Comparison of ENCODE assay signal across 7 mouse cellular contexts in the genomic region with DNA sequence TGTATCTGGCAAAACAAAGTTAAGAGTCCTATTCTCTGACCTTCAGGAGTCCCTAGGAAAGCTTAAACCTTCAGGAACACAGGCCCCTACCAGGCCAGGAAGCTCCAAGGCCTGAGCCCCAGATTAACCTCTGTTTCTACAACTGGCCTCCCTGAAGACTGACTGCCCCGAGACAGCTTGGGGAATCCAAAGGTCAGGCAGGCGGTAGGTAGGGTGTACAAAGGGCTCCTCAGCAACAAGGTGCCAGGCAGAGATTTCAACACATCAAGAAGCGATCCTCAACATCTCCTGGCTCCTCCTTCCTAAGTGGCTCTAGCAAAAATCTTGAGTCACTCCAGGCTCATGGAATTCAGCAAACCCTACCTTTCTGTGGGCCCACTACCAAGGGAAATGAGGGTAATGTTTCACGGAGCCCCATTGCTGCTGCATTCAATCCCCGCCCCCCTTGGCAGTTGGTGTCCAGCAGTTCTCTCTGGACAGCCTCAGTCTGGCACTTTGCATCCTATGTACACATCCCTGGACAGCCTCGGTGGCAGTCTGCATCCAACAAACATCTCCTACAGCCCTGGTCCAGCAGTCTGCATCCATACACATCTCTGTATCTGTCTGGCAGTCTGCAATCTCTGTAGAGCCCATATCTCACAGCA. TPM values are rescaled to one million over a fixed set of nuclear protein-coding genes. Genes with fewer than 3 reads are reported as not detected.
A peak's percentile ranks its signal among the peaks of the same experiment; 100 is the strongest.
DNase-seq lines count a peak whose midpoint lies in the region; ATAC-seq and TF ChIP-seq lines count a peak whose summit lies in the region.

No protein-coding gene starts in this region.

- WGBS in hindbrain, embryonic 13.5 days: 67% methylated on average over 6 of the region's 6 CpGs
- 52% methylated on average over 6 of the region's 6 CpGs for WGBS in liver, embryonic 12.5 days (ENCODE audit: insufficient replicate concordance)

- no peak for TF ChIP-seq EP300 in CH12.LX (IDR thresholded peaks at IDR 0.05; ENCODE audit: low read length)

- H3K9me3 ChIP-seq in CH12.LX (replicated peaks; ENCODE audit: low read length) (no peaks in the 10 kb centered on the region), G1E (replicated peaks) (no peaks in the 10 kb centered on the region)
- no peaks in the 10 kb centered on the region for H3K9me3 ChIP-seq in hindbrain, embryonic 13.5 days
- H3K9me3 ChIP-seq in liver, embryonic 12.5 days (replicated peaks): no peaks in the 10 kb centered on the region

- in situ Hi-C loops in CH12.LX (cut with MboI; ENCODE audit: low pct_ligation_motif_present, low pct_unique_long_range_greater_than_20kb, low sequenced_read_pairs): no loop called here

- peak overlapping the region; percentile 78 for H3K4me2 ChIP-seq in CH12.LX (ENCODE audit: insufficient read depth, low read depth, poor library complexity, severe bottlenecking)
- peak overlapping the region; percentile 86 for H3K4me2 ChIP-seq in hindbrain, embryonic 13.5 days
- peak overlapping the region; percentile 92 for H3K4me2 ChIP-seq in liver, embryonic 12.5 days

- ATAC-seq in G1E (ENCODE audit: extremely low read depth, insufficient number of reproducible peaks, low FRiP score, poor library complexity, severe bottlenecking): no peak
- ATAC-seq in hindbrain, embryonic 13.5 days (ENCODE audit: low FRiP score): no peak
- 0 out of 2 replicates have a peak, but pooled peaks have one; percentile 7 for ATAC-seq in liver, embryonic 12.5 days

- H3K27me3 ChIP-seq in CH12.LX (replicated peaks): no peaks in the 10 kb centered on the region
- H3K27me3 ChIP-seq in G1E (ENCODE audit: insufficient read depth, low read length): peaks cover 6% of the 10 kb centered on the region; the same call in 1 of the 2 replicates
- no peaks in the 10 kb centered on the region for H3K27me3 ChIP-seq in hindbrain, embryonic 13.5 days
- no peaks in the 10 kb centered on the region for H3K27me3 ChIP-seq in liver, embryonic 12.5 days (replicated peaks)

- TF ChIP-seq POLR2A in CH12.LX (IDR thresholded peaks at IDR 0.05; ENCODE audit: low read depth, low read length): no peak

- H3K79me2 ChIP-seq in CH12.LX (replicated peaks; ENCODE audit: control insufficient read depth, extremely low read depth, insufficient read depth, poor library complexity, severe bottlenecking): peaks cover 10% of the 10 kb centered on the region

- no peak overlapping the region for H3K27ac ChIP-seq in CH12.LX (ENCODE audit: insufficient read depth, low read depth)
- H3K27ac ChIP-seq in hindbrain, embryonic 13.5 days: no peak overlapping the region
- peak overlapping the region; percentile 80 for H3K27ac ChIP-seq in liver, embryonic 12.5 days

- TF ChIP-seq CTCF in CH12.LX (conservative IDR thresholded peaks at IDR 0.05 in 1 of 2, IDR thresholded peaks at IDR 0.05 in 1 of 2; ENCODE audit: low read depth in 2 of 2, low read length in 2 of 2): no peak
- no peak for TF ChIP-seq CTCF in G1E (IDR thresholded peaks at IDR 0.05; ENCODE audit: low read depth, low read length)

- H3K4me3 ChIP-seq in CH12.LX (replicated peaks in 1 of 3; ENCODE audit: low read depth in 2 of 3, low read length in 2 of 3, poor library complexity in 1 of 3): peak overlapping the region; percentile 58 to 91 (median 87)
- peak overlapping the region; percentile 96 for H3K4me3 ChIP-seq in G1E (ENCODE audit: low read depth, low read length)
- H3K4me3 ChIP-seq in hindbrain, embryonic 13.5 days: peak overlapping the region; percentile 77
- peak overlapping the region; percentile 91 for H3K4me3 ChIP-seq in liver, embryonic 12.5 days

- dilution Hi-C loops in CH12.LX (cut with MboI; ENCODE audit: extremely low pct_ligation_motif_present, extremely low pct_unique_long_range_greater_than_20kb, low sequenced_read_pairs): no loop called here

- no peak for TF ChIP-seq RAD21 in CH12.LX (IDR thresholded peaks at IDR 0.05; ENCODE audit: low read depth, low read length)

- H3K9ac ChIP-seq in CH12.LX (ENCODE audit: insufficient read depth, low read depth): peak overlapping the region; percentile 76
- peak overlapping the region; percentile 88 for H3K9ac ChIP-seq in hindbrain, embryonic 13.5 days
- peak overlapping the region; percentile 93 for H3K9ac ChIP-seq in liver, embryonic 12.5 days

- H3K4me1 ChIP-seq in CH12.LX (ENCODE audit: control insufficient read depth in 1 of 2, insufficient read depth in 2 of 2) (peaks cover 0 to 14% of the 10 kb centered on the region in 2 experiments; a peak in 2 of 4 replicates), G1E (ENCODE audit: insufficient read depth, low read depth, low read length) (peaks cover 30% of the 10 kb centered on the region)
- peaks cover 15% of the 10 kb centered on the region for H3K4me1 ChIP-seq in hindbrain, embryonic 13.5 days (replicated peaks)
- peaks cover 20% of the 10 kb centered on the region for H3K4me1 ChIP-seq in liver, embryonic 12.5 days

- H3K36me3 ChIP-seq in CH12.LX (replicated peaks in 1 of 2; ENCODE audit: control insufficient read depth in 1 of 2, insufficient read depth in 1 of 2, low read length in 1 of 2): peaks cover 39 to 40% of the 10 kb centered on the region in 2 experiments
- peaks cover 43% of the 10 kb centered on the region for H3K36me3 ChIP-seq in G1E (replicated peaks)
- H3K36me3 ChIP-seq in hindbrain, embryonic 13.5 days: peaks cover 39% of the 10 kb centered on the region
- peaks cover 41% of the 10 kb centered on the region for H3K36me3 ChIP-seq in liver, embryonic 12.5 days

- DNase-seq in CH12.LX (ENCODE audit: extremely low read depth) (no peak), G1E (ENCODE audit: low spot score) (no peak)
- no peak for DNase-seq in embryo, embryonic 11 days
- no peak for DNase-seq in spleen, adult 12 weeks (ENCODE audit: low spot score)
- DNase-seq in retina, embryonic 14.5 days (ENCODE audit: low spot score): no peak

TF ChIP-seq in CH12.LX, 34 proteins besides CTCF, POLR2A, EP300 and RAD21:
- TF ChIP-seq MAX (IDR thresholded peaks at IDR 0.05; ENCODE audit: low read length): no peak
- no peak for TF ChIP-seq PAX5 (IDR thresholded peaks at IDR 0.05; ENCODE audit: low read length)
- TF ChIP-seq USF2 (conservative IDR thresholded peaks at IDR 0.05; ENCODE audit: low read depth, low read length): no peak
- TF ChIP-seq MYC (IDR thresholded peaks at IDR 0.05; ENCODE audit: low read depth, low read length): no peak
- TF ChIP-seq SIN3A (IDR thresholded peaks at IDR 0.05; ENCODE audit: low read length): no peak
- TF ChIP-seq SMC3 (IDR thresholded peaks at IDR 0.05; ENCODE audit: low read depth, low read length): no peak
- TF ChIP-seq BHLHE40 (IDR thresholded peaks at IDR 0.05; ENCODE audit: low read depth, low read length): no peak
- TF ChIP-seq USF1 (IDR thresholded peaks at IDR 0.05; ENCODE audit: low read depth, low read length): no peak
- TF ChIP-seq CHD1 (IDR thresholded peaks at IDR 0.05; ENCODE audit: low read depth, low read length): no peak
- no peak for TF ChIP-seq E2F4 (IDR thresholded peaks at IDR 0.05; ENCODE audit: insufficient replicate concordance, low read depth, low read length)
- TF ChIP-seq ZC3H11A (IDR thresholded peaks at IDR 0.05; ENCODE audit: low read depth, low read length): no peak
- no peak for TF ChIP-seq JUN (IDR thresholded peaks at IDR 0.05; ENCODE audit: insufficient read depth, low read depth, low read length)
- no peak for TF ChIP-seq NELFE (IDR thresholded peaks at IDR 0.05; ENCODE audit: low read depth, low read length)
- TF ChIP-seq TBP (conservative IDR thresholded peaks at IDR 0.05; ENCODE audit: low read depth, low read length): no peak
TF ChIP-seq in CH12.LX: peak in this region for 0.

RNA-seq across cellular contexts. Expression of a gene that starts 0.9 kb away (rescaled TPM):
- total RNA-seq in CH12.LX (2012; rRNA removed): 45.0 and 47.2 TPM in 2 replicates
- total RNA-seq in CH12.LX (2014; rRNA removed): 35.7 and 39.8 TPM in 2 replicates
- 33.6 and 33.7 TPM in 2 replicates for polyA plus RNA-seq in CH12.LX (2012; ENCODE audit: insufficient read length, low read depth)
- 26.1 and 50.0 TPM in 2 replicates for total RNA-seq in G1E (2014; fragmentation: Nextera tagmentation)
- total RNA-seq in G1E (2017): 41.7 and 42.5 TPM in 2 replicates
- 53.2 and 56.1 TPM in 2 replicates for polyA plus RNA-seq in G1E (2012)
- 78.6 and 80.2 TPM in 2 replicates for polyA plus RNA-seq in hindbrain, embryonic 13.5 days (2015; fragmentation: Nextera tagmentation; extraction: Ambion mirVana)
- polyA plus RNA-seq in liver, embryonic 12.5 days (2016; fragmentation: Nextera tagmentation; extraction: Ambion mirVana): 39.9 and 42.0 TPM in 2 replicates

RNA-seq across cellular contexts. Expression of a gene that starts 22.6 kb away (rescaled TPM):
- total RNA-seq in CH12.LX (2012; rRNA removed): 16.0 and 16.7 TPM in 2 replicates
- 12.3 and 13.6 TPM in 2 replicates for total RNA-seq in CH12.LX (2014; rRNA removed)
- polyA plus RNA-seq in CH12.LX (2012; ENCODE audit: insufficient read length, low read depth): 13.1 and 16.0 TPM in 2 replicates
- total RNA-seq in G1E (2014; fragmentation: Nextera tagmentation): 25.8 and 31.8 TPM in 2 replicates
- 15.0 and 17.7 TPM in 2 replicates for total RNA-seq in G1E (2017)
- polyA plus RNA-seq in G1E (2012): 12.3 and 12.8 TPM in 2 replicates
- 24.4 and 24.9 TPM in 2 replicates for polyA plus RNA-seq in hindbrain, embryonic 13.5 days (2015; fragmentation: Nextera tagmentation; extraction: Ambion mirVana)
- polyA plus RNA-seq in liver, embryonic 12.5 days (2016; fragmentation: Nextera tagmentation; extraction: Ambion mirVana): 19.1 and 20.0 TPM in 2 replicates

RNA-seq across cellular contexts. Expression of a gene that starts 28.2 kb away (rescaled TPM):
- total RNA-seq in CH12.LX (2012; rRNA removed): 21.2 and 23.0 TPM in 2 replicates
- total RNA-seq in CH12.LX (2014; rRNA removed): 15.4 and 17.0 TPM in 2 replicates
- 27.1 and 31.3 TPM in 2 replicates for polyA plus RNA-seq in CH12.LX (2012; ENCODE audit: insufficient read length, low read depth)
- total RNA-seq in G1E (2014; fragmentation: Nextera tagmentation): 19.5 and 24.5 TPM in 2 replicates
- total RNA-seq in G1E (2017): 35.2 and 35.6 TPM in 2 replicates
- 20.8 and 24.3 TPM in 2 replicates for polyA plus RNA-seq in G1E (2012)
- 25.6 and 26.5 TPM in 2 replicates for polyA plus RNA-seq in hindbrain, embryonic 13.5 days (2015; fragmentation: Nextera tagmentation; extraction: Ambion mirVana)
- polyA plus RNA-seq in liver, embryonic 12.5 days (2016; fragmentation: Nextera tagmentation; extraction: Ambion mirVana): 13.0 and 14.4 TPM in 2 replicates

RNA-seq across cellular contexts. Expression of a gene that starts 28.9 kb away (rescaled TPM):
- total RNA-seq in CH12.LX (2012; rRNA removed) (295 and 327 TPM in 2 replicates), CH12.LX (2014; rRNA removed) (437 and 491 TPM in 2 replicates), G1E (2014; fragmentation: Nextera tagmentation) (150 and 164 TPM in 2 replicates), G1E (2017) (482 and 488 TPM in 2 replicates)
- polyA plus RNA-seq in CH12.LX (2012; ENCODE audit: insufficient read length, low read depth) (344 and 410 TPM in 2 replicates), G1E (2012) (351 and 432 TPM in 2 replicates)
- polyA plus RNA-seq in hindbrain, embryonic 13.5 days (2015; fragmentation: Nextera tagmentation; extraction: Ambion mirVana): 437 and 458 TPM in 2 replicates
- 214 and 218 TPM in 2 replicates for polyA plus RNA-seq in liver, embryonic 12.5 days (2016; fragmentation: Nextera tagmentation; extraction: Ambion mirVana)
